Mouse (Mus musculus) spleen, adult 2 months (tissue): Measurements from ENCODE around the gene Cyb5r1.

Experiments used
- CTCF ChIP-seq: fragments of 200-500 bp; IDR thresholded peaks from 2 replicates; pipeline ENCODE4 v1.5.1; 2011; ENCODE audit warnings: mild to moderate bottlenecking, inconsistent platforms; ENCODE audit not compliant: insufficient read depth, insufficient read length, insufficient replicate concordance; ENCODE audit errors: extremely low read depth
- POLR2A ChIP-seq: fragments of 200-500 bp; IDR thresholded peaks from 2 replicates; pipeline ENCODE4 v1.6.1; 2011; ENCODE audit warnings: low read depth, low read length, inconsistent platforms

DNA sequence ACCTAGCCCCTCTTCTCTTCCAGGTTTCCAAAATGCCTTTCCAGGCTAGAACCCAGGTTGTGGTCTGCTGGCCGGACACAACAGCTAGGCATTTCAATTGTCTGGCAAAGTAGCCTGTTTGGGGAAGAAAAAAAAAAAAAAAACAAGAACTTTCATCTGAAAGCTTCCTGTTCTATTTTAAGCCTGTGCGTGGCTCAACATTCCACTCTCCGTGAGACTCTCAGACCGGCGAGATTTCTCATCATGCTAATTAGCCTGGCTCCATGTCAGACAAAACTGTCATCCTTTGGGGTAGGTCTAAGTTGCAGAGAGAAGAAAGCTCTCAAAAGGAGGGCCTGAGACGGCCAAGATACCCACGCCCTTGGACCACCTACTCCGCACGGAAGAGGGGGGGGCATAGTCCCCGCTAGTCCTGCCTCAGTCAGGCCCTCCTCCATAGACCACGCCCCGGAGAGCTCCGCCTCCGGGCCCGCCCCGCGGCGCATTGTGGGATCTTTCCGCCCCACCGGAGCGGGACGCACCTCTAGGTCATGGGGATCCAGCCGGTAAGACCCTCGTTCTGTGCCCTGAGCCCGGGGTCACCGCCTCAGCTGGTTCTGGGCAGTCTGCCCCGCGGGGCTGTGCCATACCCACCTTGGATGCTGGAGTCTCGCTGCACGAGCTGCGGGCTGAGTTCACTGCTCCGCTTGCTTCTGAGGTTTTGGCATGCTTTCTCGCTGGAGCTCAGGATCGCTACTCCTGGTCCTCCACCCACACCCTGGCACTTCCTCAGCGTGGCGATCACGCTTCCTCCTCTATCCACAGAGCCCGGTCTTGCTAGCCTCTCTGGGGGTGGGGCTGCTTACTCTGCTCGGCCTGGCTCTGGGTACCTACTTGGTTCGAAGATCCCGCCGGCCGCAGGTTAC, at the start of gene Cyb5r1:
- no peak for TF ChIP-seq POLR2A
- TF ChIP-seq CTCF: no peak
